Mouse (Mus musculus) granulocyte monocyte progenitor cell, adult 5-6 weeks (primary cell): ENCODE results near the gene Vmn1r60. TPM values are rescaled to one million over a fixed set of nuclear protein-coding genes. Genes with fewer than 3 reads are reported as not detected.
"Not testable (repeated sequence)": the region's sequence is repeated elsewhere in the genome, so short reads cannot be mapped to it uniquely, and the experiment has no call there.

ENCODE experiments used
- ATAC-seq: replicated peaks from 2 replicates; pipeline ENCODE4 v1.8.0; 2016; ENCODE audit warnings: mild to moderate bottlenecking, moderate TSS enrichment, inconsistent platforms; ENCODE audit not compliant: poor library complexity, severe bottlenecking
- total RNA-seq, 2 experiments: library from RNA; stranded (forward) in 1 of 2; stranded (reverse) in 1 of 2; fragments of 200-712, 200-1000 nt in 1 of 2; fragments of >200 nt in 1 of 2; fragmentation: Nextera tagmentation in 1 of 2; gene quantifications; 2 replicates each; pipeline ENCODE4 v1.2.3; 2014 to 2017

Gene Vmn1r60
- not detected in 2 replicates for total RNA-seq (2014; fragmentation: Nextera tagmentation)
- total RNA-seq (2017): not detected in 2 replicates

DNA sequence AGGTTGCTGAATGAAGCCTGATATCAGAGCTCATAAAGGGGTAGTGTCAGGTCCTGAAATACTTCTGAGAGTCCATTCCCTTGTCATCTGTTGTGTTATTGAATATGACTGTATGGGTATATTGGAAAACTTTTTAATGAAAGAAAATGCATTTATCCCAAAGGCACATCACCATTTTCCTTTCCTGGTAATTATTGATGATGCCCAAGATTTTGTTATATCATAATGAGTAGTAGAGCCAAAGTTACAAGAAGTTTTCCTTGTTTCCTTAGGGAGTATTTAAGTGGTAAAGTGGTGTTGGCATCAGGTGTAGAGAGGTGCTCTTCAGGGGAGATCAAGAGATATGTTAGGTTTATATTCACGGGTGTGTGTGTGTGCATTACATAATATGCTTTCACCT, at the start of gene Vmn1r60:
Vmn1r60 (minus strand) TSS at position 101 of the 400 bp plus-strand sequence.
- ATAC-seq: not testable (repeated sequence)

DNA sequence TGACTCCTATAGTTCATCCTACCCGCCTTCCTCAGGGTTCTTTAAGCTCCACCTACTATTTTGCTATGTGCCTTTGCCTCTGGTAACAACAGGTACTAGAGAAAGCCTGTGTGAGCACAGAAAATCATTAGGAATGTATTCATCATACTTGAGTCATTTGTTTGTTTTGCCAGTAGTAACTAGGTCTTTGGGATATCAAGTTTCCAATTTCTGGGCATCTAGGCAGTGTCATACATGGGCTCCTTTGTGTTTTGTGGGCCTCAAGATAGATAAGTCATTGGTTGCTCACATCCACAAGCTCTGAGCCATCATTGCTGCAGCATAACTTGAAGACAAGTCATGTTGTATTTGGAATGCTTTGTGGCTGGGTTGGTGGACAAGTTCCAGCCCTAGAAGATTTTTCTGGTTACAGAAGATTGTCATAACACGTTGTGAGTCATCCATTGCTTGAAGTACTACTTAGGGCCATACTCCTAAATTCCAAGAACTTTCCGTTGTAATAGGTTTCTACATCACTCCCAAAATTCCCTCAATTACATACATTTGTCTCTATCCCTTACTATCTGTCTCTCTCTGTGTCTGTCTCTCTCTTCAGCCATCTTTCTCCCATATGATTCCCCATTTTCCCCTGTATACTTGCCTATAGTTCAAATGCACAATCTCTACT, 6.2 kb downstream of the Vmn1r60 start:
- ATAC-seq: not testable (repeated sequence)

DNA sequence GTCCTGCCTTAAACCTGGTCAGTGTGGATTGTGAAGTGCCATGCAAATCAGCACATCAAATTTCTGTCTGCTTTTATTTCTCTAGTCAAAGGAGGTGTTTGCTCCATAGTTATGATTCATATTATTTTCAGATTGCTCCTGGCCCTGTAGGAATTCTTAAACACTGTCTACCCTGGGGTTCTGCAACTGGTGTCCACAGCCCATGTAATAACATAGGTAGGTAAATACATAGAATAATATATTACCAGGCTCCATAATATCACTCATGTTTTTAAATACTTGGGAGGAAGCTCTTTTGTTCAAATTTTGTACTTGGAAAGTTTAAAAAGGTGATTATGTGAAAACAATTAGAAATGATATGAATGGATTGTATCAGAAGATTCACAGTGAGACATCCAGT, 53.3 kb downstream of the Vmn1r60 start, which contains the start of gene Vmn2r28:
Vmn2r28 (minus strand) TSS at position 101 of the 400 bp plus-strand sequence.
- not testable (repeated sequence) for ATAC-seq

Other genes starting within 250 kb of the Vmn1r60 start
- not detected in 2 replicates for gene Gm5065, start 196.8 kb downstream of the Vmn1r60 start, total RNA-seq (2014; fragmentation: Nextera tagmentation)
- gene Gm5065, start 196.8 kb downstream of the Vmn1r60 start, total RNA-seq (2017): not detected in 2 replicates
- gene Nlrp2, start 196.3 kb downstream of the Vmn1r60 start, total RNA-seq (2014; fragmentation: Nextera tagmentation): not detected in 2 replicates
- gene Nlrp2, start 196.3 kb downstream of the Vmn1r60 start, total RNA-seq (2017): not detected in 2 replicates
- gene Vmn1r58, start 133.9 kb downstream of the Vmn1r60 start, total RNA-seq (2014; fragmentation: Nextera tagmentation): not detected in 2 replicates
- gene Vmn1r58, start 133.9 kb downstream of the Vmn1r60 start, total RNA-seq (2017): not detected in 2 replicates
- not detected in 2 replicates for gene Vmn1r59, start 90.5 kb downstream of the Vmn1r60 start, total RNA-seq (2014; fragmentation: Nextera tagmentation)
- not detected in 2 replicates for gene Vmn1r59, start 90.5 kb downstream of the Vmn1r60 start, total RNA-seq (2017)
- gene Vmn2r28, start 53.4 kb downstream of the Vmn1r60 start, total RNA-seq (2014; fragmentation: Nextera tagmentation): not detected in 2 replicates
- not detected in 2 replicates for gene Vmn2r28, start 53.4 kb downstream of the Vmn1r60 start, total RNA-seq (2017)
- gene Vmn1r61, start 66.0 kb upstream of the Vmn1r60 start, total RNA-seq (2014; fragmentation: Nextera tagmentation): not detected in 2 replicates
- gene Vmn1r61, start 66.0 kb upstream of the Vmn1r60 start, total RNA-seq (2017): not detected in 2 replicates
- not detected in 2 replicates for gene Vmn1r62, start 126.3 kb upstream of the Vmn1r60 start, total RNA-seq (2014; fragmentation: Nextera tagmentation)
- not detected in 2 replicates for gene Vmn1r62, start 126.3 kb upstream of the Vmn1r60 start, total RNA-seq (2017)